Mouse (Mus musculus): ENCODE measurements at regions not wholly inside any gene's neighbourhood (a gene's known extent, or its start where the extent isn't known, plus 50 kb on each side); places are given as distances from the start of the nearest gene placed in this dataset.

DNA sequence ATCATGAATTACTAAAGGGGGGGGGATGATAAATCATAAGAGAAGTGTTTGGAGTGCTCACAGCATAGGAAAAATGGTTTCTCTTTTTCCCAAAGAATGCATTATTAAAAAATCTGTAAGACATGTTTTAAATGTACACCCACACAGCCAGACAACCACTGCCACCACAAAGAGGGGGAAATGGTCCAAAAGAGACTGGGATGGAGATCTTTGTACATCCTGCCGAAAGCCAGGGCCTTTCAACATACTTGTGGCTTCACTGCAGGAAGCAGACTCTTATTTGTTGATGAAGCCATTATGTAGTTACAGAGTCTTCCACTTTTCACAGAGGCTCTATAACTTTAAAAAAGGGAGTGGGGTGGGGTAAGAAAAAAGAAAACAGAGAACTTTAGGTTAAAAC is 96.8 kb upstream of the Epha3 start:
- Histone ChIP-seq H3K4me2 (ENCODE audit: low read length) (no peak overlapping the region), H3K27me3 (replicated peaks; ENCODE audit: control insufficient read depth, insufficient read depth, low read length) (no peaks in the 10 kb centered on the region), H3K9me3 (ENCODE audit: control insufficient read depth, low read length) (no peaks in the 10 kb centered on the region), H3K4me1 (replicated peaks; ENCODE audit: control insufficient read depth, insufficient read depth, low read length) (peaks cover 4% of the 10 kb centered on the region), H3K9ac (replicated peaks; ENCODE audit: low read depth, low read length) (no peak overlapping the region), H3K36me3 (ENCODE audit: control insufficient read depth, insufficient read depth) (no peaks in the 10 kb centered on the region), H3K4me3 (replicated peaks; ENCODE audit: low read length) (no peak overlapping the region), H3K27ac (ENCODE audit: low read length) (no peak overlapping the region)
- ATAC-seq, result no peak
- WGBS, result 43% methylated on average over 1 of the region's 1 CpGs

DNA sequence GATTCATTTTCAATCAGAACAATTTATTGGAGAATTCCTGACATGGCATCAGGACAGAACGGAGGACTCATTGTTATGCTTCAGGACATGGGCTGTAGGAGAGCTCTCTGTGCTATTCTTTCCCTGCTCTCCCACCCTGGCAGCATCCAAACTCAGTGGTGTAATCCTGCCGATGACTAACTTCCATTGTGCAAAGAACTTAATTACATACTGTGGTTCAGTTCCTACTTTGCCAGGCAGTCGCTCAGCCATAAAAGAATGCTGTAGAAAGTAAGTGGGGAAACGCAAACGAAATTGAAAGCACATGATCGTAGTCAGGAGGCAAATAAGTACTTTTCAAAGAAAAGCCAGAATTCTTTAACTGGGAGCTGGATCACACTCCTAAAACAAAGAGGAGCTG is 94.2 kb upstream of the Epha3 start:
- 5% methylated on average over 6 of the region's 6 CpGs for WGBS
- no peaks in the 10 kb centered on the region for H3K36me3 ChIP-seq (ENCODE audit: control insufficient read depth, insufficient read depth)
- H3K27me3 ChIP-seq (replicated peaks; ENCODE audit: control insufficient read depth, insufficient read depth, low read length), result no peaks in the 10 kb centered on the region
- 0 out of 2 replicates have a peak overlapping the region, but pooled peaks have one; percentile 13 for H3K9ac ChIP-seq (replicated peaks; ENCODE audit: low read depth, low read length)
- peak overlapping the region; percentile 38 for H3K4me2 ChIP-seq (ENCODE audit: low read length)
- peak; percentile 96 for ATAC-seq
- H3K9me3 ChIP-seq (ENCODE audit: control insufficient read depth, low read length), result no peaks in the 10 kb centered on the region
- H3K27ac ChIP-seq (ENCODE audit: low read length), result no peak overlapping the region
- 0 out of 2 replicates have a peak overlapping the region, but pooled peaks have one; percentile 6 for H3K4me3 ChIP-seq (replicated peaks; ENCODE audit: low read length)
- peaks cover 4% of the 10 kb centered on the region for H3K4me1 ChIP-seq (replicated peaks; ENCODE audit: control insufficient read depth, insufficient read depth, low read length)

DNA sequence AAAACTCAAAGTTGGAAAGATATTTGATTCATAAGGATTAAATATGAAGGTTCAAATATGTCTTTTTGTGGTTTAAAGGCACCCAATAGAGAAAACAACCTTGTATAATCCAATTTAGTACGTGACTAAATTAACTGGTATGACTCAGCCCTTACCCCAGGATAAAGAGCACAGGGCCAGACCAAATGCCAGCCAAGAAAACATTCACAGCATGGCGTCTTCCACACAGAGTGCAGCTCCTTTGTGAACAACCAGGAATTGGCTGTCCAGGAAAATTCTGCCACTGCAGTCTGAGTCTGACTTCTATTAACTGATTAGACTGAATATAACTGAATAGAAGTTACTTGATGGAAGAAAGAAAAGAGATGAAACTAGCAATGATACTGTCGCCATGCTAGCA is 61.2 kb upstream of the Epha3 start:
- no peaks in the 10 kb centered on the region for H3K36me3 ChIP-seq (ENCODE audit: control insufficient read depth, insufficient read depth)
- H3K4me1 ChIP-seq (replicated peaks; ENCODE audit: control insufficient read depth, insufficient read depth, low read length), result no peaks in the 10 kb centered on the region
- H3K9ac ChIP-seq (replicated peaks; ENCODE audit: low read depth, low read length), result no peak overlapping the region
- ATAC-seq, result no peak
- H3K27ac ChIP-seq (ENCODE audit: low read length), result no peak overlapping the region
- 34% methylated on average over 3 of the region's 3 CpGs for WGBS
- 0 out of 2 replicates have a peak, but pooled peaks cover 6% of the 10 kb centered on the region for H3K9me3 ChIP-seq (ENCODE audit: control insufficient read depth, low read length)
- no peak overlapping the region for H3K4me3 ChIP-seq (replicated peaks; ENCODE audit: low read length)
- H3K27me3 ChIP-seq (replicated peaks; ENCODE audit: control insufficient read depth, insufficient read depth, low read length), result no peaks in the 10 kb centered on the region
- H3K4me2 ChIP-seq (ENCODE audit: low read length), result no peak overlapping the region

DNA sequence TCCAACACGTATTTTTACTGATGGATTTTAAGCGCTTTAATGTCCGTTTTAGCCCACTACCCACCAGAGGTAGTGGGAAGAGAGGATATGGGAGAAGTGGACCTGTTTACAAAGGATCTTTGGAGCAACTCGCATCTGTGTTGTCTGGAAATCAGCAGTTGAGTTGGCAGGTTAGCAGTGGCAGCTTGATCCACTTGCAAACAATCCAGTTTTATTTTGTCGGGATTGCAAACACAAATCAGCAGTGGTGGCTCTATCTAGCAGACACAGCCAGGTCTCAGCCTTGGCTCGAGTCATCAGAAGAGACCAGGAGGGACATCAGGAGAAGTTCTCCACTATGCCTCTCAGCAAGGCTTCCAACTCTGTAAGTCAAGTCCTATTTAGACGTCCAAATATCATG is 57.2 kb upstream of the Epha3 start:
- Histone ChIP-seq H3K4me2 (ENCODE audit: low read length) (no peak overlapping the region), H3K27me3 (replicated peaks; ENCODE audit: control insufficient read depth, insufficient read depth, low read length) (no peaks in the 10 kb centered on the region), H3K36me3 (ENCODE audit: control insufficient read depth, insufficient read depth) (no peaks in the 10 kb centered on the region), H3K27ac (ENCODE audit: low read length) (no peak overlapping the region), H3K4me1 (replicated peaks; ENCODE audit: control insufficient read depth, insufficient read depth, low read length) (no peaks in the 10 kb centered on the region), H3K9ac (replicated peaks; ENCODE audit: low read depth, low read length) (no peak overlapping the region), H3K4me3 (replicated peaks; ENCODE audit: low read length) (no peak overlapping the region), H3K9me3 (ENCODE audit: control insufficient read depth, low read length) (0 out of 2 replicates have a peak, but pooled peaks cover 2% of the 10 kb centered on the region)
- WGBS, result 87% methylated on average over 7 of the region's 7 CpGs
- ATAC-seq, result no peak
